Mouse (Mus musculus): ENCODE measurements around the gene Zfr. TPM values are rescaled to one million over a fixed set of nuclear protein-coding genes. Genes with fewer than 3 reads are reported as not detected.

Gene Zfr
- total RNA-seq, 2 experiments from 2014 or later, result 347 to 349 TPM

DNA sequence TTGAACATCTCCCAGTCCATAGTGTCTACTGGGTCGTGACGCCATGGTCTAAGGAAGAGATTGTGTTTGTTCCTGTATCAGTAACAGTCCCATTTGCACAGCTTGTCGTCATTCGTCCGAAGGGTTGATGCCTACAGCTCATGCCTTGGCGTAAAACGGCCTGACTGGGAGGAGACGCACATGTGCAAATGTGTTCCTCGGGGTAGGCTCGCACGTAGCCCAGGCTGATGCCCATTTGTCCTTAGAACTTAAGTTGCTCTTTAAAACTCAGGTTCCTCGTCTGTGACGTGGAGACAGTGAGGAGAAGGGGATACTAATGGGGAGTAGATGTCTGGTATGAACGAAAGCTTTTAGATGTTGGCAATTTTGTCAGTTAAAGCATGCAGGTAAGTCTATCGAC is 109.3 kb downstream of the Zfr start:
- intact Hi-C loops (cut with DNase I), result no loop called here
- DNase-seq (ENCODE audit: low spot score in 2 of 2), result no peak

DNA sequence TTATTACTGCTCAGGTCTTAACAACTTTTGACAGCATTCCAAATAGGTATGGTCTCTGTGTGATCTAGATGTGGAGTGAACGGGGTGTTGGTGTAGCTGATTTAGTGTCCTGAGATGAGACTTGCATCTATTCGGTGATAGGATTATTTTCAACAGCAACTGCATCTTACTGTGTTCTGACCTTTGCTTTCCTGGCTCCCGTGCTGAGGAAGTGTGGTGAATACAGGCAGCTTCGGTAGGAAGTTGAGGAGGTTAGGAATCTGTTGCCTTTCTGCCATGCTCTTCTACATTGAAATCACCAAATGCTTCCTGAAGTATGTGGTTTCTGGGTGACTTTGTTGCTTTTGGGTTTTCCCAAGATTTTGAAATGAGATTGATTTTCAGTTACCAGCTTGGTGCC is 109.7 kb downstream of the Zfr start:
- DNase-seq (ENCODE audit: low spot score in 2 of 2), result no peak
- intact Hi-C loops (cut with DNase I), result no loop called here

DNA sequence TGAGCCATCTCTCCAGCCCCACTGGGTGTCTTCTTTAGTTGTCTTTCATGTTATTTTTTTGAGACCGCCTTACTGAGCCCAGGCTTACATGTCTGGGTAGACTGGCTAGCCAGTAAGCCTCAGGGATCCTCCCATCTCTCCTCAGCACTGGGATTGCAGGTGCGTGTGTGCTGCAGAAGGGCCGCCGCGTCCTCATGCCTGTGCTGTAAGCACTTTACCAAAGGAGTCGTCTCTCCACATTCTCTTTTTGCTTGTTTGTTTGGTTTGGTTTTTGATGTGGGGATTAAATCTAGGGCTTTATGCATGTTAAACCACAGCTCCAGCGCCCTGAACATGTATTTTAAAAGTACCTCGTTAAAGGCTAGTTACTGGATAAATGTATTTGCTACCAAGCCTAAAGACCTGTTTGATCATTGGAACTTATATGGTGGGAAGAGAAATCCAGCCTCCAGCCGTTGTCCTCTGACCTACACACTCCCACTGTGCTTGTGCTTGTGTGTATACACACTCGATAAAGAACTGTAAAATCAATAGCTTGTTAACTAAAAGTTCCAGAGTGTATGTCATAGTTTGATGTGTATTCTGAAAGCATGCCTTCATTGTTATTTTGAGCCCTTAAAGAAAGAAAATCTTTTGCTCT is 112.1 kb downstream of the Zfr start:
- intact Hi-C loops (cut with DNase I), result no loop called here
- no peak for DNase-seq (ENCODE audit: low spot score in 2 of 2)

DNA sequence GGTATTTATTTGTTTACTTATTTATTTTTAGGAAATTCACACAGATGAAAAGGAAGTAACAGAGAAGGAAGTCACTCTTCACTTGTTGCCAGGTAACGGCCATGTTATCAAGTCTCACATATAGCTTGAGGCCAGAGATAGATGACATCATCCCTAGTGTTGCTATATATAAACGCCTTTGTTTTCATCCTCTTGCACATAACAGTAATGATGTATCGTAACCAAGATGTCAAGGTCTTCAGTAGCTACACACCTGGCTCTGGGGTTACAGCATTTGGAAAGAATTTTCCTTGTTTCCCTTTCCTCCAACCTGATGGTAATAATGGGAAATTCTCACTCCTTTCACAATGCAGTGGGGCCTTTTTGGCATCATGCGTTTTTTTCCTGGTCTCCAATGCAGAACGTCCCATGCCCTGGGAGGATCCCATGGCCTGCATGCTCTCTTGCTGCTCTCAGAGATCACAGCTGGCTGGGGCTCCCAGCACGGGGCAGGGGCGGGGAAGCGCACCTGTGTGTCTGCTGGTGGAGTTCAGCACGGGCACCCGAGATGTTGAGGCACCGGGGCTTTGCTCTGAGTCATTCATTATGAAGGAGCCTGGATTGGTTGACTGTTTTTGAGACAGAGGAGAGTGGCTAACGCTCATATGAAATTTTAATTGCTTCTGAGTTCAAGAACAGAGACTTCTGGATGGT is 112.8 kb downstream of the Zfr start:
- no peak for DNase-seq (ENCODE audit: low spot score in 2 of 2)
- intact Hi-C loops (cut with DNase I), result no loop called here

GRCm38 (mm10) chr15:12231462-12231861 is 113.8 kb downstream of the Zfr start:
- intact Hi-C loops (cut with DNase I), result no loop called here
- DNase-seq (ENCODE audit: low spot score in 2 of 2), result no peak

DNA sequence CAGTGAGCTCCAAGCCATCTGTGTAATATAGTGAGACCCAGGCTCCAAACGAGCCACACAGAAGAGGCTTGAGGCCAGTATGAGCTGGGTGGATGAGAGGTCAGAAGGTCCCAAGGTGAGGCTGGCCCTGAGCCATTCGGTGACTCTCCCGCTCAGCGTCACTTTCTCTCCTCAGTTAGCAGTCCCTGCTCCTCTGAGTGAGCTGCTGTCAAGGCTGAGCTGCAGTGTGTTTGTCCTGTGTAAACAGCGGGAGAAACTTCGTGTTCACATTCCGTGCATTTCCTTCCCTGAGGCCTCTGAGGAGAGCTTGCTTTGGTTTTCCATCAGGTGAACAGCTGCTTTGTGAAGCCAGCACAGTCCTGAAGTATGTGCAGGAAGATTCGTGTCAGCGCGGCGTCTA is 114.8 kb downstream of the Zfr start:
- no peak for DNase-seq (ENCODE audit: low spot score in 2 of 2)
- intact Hi-C loops (cut with DNase I), result no loop called here

DNA sequence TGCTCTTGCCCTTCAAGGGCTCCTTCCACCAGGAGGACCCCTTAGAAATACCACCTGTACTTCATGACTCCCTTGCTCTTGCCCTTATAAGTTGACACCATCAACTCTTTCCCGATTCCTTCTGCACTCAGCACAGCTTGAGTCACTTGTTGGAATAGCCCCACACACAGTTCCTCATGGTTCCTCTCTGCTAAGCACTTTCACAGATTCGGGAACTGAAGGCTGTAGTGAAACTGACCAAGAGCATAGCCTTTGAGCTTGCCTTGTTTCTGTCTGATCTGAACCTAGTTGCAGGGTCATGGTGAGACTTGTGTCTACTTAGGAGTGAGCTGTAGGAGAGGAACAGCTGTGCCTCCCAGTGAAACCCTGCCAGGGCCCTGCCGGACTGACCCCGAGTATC is 115.4 kb downstream of the Zfr start:
- intact Hi-C loops (cut with DNase I), result no loop called here

More for the DNA sequence above, 115.4 kb downstream of the Zfr start:
- DNase-seq (ENCODE audit: low spot score in 2 of 2), result no peak

Small RNA genes within 50 kb of the gene (microRNA-seq; reads per million reads assigned to microRNA genes)
- gene Mir1898, result 0 reads per million in 2 experiments

Other genes with a start within 250 kb of the Zfr start
- gene Npr3, start 210.5 kb upstream of the Zfr start, total RNA-seq (2021), result 10 to 100 TPM; 10.8 to 13.4 TPM
- 100 to 1,000 TPM; 308 to 316 TPM for gene Sub1, start 120.8 kb upstream of the Zfr start, total RNA-seq (2021)
- 10 to 100 TPM; 20.4 to 31.3 TPM for gene Mtmr12, start 87.2 kb downstream of the Zfr start, total RNA-seq (2021)
- gene Golph3, start 203.6 kb downstream of the Zfr start, total RNA-seq (2021), result 100 to 1,000 TPM; 104 TPM
- 1 to 10 TPM in 1 of 2 experiments, under 1 TPM in 1; 0.85 to 1.2 TPM for gene 1810049J17Rik, start 204.1 kb downstream of the Zfr start, total RNA-seq (2021)